Mouse (Mus musculus) liver, adult 2 months (tissue): ENCODE data around the gene Ssc4d.

ENCODE experiments used
- CTCF ChIP-seq: fragments of 200-500 bp; IDR thresholded peaks from 2 replicates; pipeline ENCODE4 v1.5.1; 2011; ENCODE audit warnings: low read depth, low read length, control low read depth
- POLR2A ChIP-seq: fragments of 200-500 bp; IDR thresholded peaks from 2 replicates; pipeline ENCODE4 v1.6.1; 2011; ENCODE audit warnings: low read length, control low read depth; ENCODE audit not compliant: insufficient read depth; ENCODE audit errors: extremely low read depth

DNA sequence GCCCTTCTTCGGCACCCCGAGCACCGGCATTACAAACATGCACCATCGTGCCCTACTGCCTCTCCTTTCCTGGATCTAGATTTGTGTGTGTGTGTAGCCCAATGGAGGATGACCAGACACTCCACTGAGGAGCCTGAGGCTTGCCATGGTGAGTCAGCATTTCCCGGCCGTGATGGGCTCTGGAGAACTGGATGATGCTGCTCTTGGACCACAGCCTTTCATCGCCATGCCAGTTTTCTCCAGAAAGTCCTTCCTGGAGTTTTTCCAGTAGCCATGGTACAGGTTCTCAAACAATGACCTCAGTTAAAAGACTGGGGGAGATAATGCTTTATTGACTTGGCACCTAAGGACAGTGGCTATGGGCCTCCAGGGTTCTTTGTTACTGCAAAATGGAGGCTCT lies 14.4 kb downstream of the Ssc4d start:
- TF ChIP-seq POLR2A (no peak), CTCF (no peak)
